ENCODE assay signal across 25 mouse cellular contexts in genomic region chr1:114641215-114641614, GRCm38 (mm10).
A peak's percentile ranks its signal among the peaks of the same experiment; 100 is the strongest.
DNase-seq lines count a peak whose midpoint lies in the region; ATAC-seq and TF ChIP-seq lines count a peak whose summit lies in the region.
"Had no signal": no experiment of that assay in that cellular context is flagged by ENCODE, and none has a peak within 500 bp of the region (broad histone marks: within the 10 kb centered on the region; RNA-seq: fewer than 3 reads in every experiment).

No protein-coding gene starts in this region.

- H3K4me1 ChIP-seq in forebrain, postnatal 0 days (ENCODE audit: insufficient read depth), result no peaks in the 10 kb centered on the region
- no peaks in the 10 kb centered on the region for H3K4me1 ChIP-seq in forebrain, embryonic 10.5 days
- H3K4me1 ChIP-seq in midbrain, postnatal 0 days (ENCODE audit: insufficient read depth, low read length), result no peaks in the 10 kb centered on the region
- H3K4me1 ChIP-seq in midbrain, embryonic 10.5 days, result no peaks in the 10 kb centered on the region
- H3K4me1 ChIP-seq in hindbrain, embryonic 12.5 days, result no peaks in the 10 kb centered on the region
- H3K4me1 ChIP-seq: embryonic facial prominence, embryonic 13.5 days; hindbrain, embryonic 15.5 days; limb, embryonic 12.5 days; neural tube, embryonic 15.5 days had no signal

- no peak for ATAC-seq in forebrain, postnatal 0 days
- no peak for ATAC-seq in midbrain, postnatal 0 days (ENCODE audit: low FRiP score)
- peak; percentile 56 for ATAC-seq in hindbrain, embryonic 12.5 days (ENCODE audit: low FRiP score)
- ATAC-seq: forebrain, embryonic 14.5 days; intestine, postnatal 0 days; liver, postnatal 0 days had no signal

- H3K4me2 ChIP-seq in forebrain, postnatal 0 days (ENCODE audit: low read depth), result no peak overlapping the region
- no peak overlapping the region for H3K4me2 ChIP-seq in midbrain, postnatal 0 days (ENCODE audit: low read depth, low read length, poor library complexity, severe bottlenecking)
- no peak overlapping the region for H3K4me2 ChIP-seq in hindbrain, embryonic 12.5 days (replicated peaks)
- H3K4me2 ChIP-seq: embryonic facial prominence, embryonic 13.5 days; heart, embryonic 11.5 days; hindbrain, embryonic 15.5 days; limb, embryonic 12.5 days; liver, embryonic 11.5 days; neural tube, embryonic 15.5 days had no signal

- no peak for TF ChIP-seq CTCF in forebrain, postnatal 0 days (IDR thresholded peaks at IDR 0.05; ENCODE audit: low read depth)
- no peak for TF ChIP-seq CTCF in midbrain, postnatal 0 days (IDR thresholded peaks at IDR 0.05)

- no peaks in the 10 kb centered on the region for H3K36me3 ChIP-seq in forebrain, postnatal 0 days (ENCODE audit: insufficient read depth)
- H3K36me3 ChIP-seq in forebrain, embryonic 10.5 days (replicated peaks), result no peaks in the 10 kb centered on the region
- H3K36me3 ChIP-seq in midbrain, postnatal 0 days (ENCODE audit: insufficient read depth, low read length), result no peaks in the 10 kb centered on the region
- H3K36me3 ChIP-seq in midbrain, embryonic 10.5 days, result no peaks in the 10 kb centered on the region
- H3K36me3 ChIP-seq in hindbrain, embryonic 12.5 days, result no peaks in the 10 kb centered on the region
- H3K36me3 ChIP-seq: embryonic facial prominence, embryonic 13.5 days; hindbrain, embryonic 15.5 days; limb, embryonic 12.5 days; neural tube, embryonic 15.5 days had no signal

- no peaks in the 10 kb centered on the region for H3K27me3 ChIP-seq in forebrain, postnatal 0 days (ENCODE audit: insufficient read depth, low read length)
- H3K27me3 ChIP-seq in forebrain, embryonic 10.5 days (ENCODE audit: poor library complexity, severe bottlenecking), result no peaks in the 10 kb centered on the region
- no peaks in the 10 kb centered on the region for H3K27me3 ChIP-seq in midbrain, postnatal 0 days (ENCODE audit: insufficient read depth, low read length)
- H3K27me3 ChIP-seq in midbrain, embryonic 10.5 days (ENCODE audit: low read depth, poor library complexity, severe bottlenecking), result no peaks in the 10 kb centered on the region
- H3K27me3 ChIP-seq in hindbrain, embryonic 12.5 days, result no peaks in the 10 kb centered on the region
- H3K27me3 ChIP-seq: embryonic facial prominence, embryonic 13.5 days; hindbrain, embryonic 15.5 days; limb, embryonic 12.5 days; neural tube, embryonic 15.5 days had no signal

- no peak overlapping the region for H3K4me3 ChIP-seq in forebrain, postnatal 0 days (ENCODE audit: low read depth, low read length)
- no peak overlapping the region for H3K4me3 ChIP-seq in forebrain, embryonic 10.5 days
- no peak overlapping the region for H3K4me3 ChIP-seq in midbrain, postnatal 0 days (ENCODE audit: low read depth, low read length)
- no peak overlapping the region for H3K4me3 ChIP-seq in midbrain, embryonic 10.5 days
- H3K4me3 ChIP-seq in hindbrain, embryonic 12.5 days, result no peak overlapping the region
- H3K4me3 ChIP-seq: embryonic facial prominence, embryonic 13.5 days; hindbrain, embryonic 15.5 days; layer of hippocampus, adult 2 months; limb, embryonic 12.5 days; neural tube, embryonic 15.5 days had no signal

- H3K27ac ChIP-seq in forebrain, postnatal 0 days (ENCODE audit: low read depth, low read length), result no peak overlapping the region
- no peak overlapping the region for H3K27ac ChIP-seq in forebrain, embryonic 10.5 days
- H3K27ac ChIP-seq in midbrain, postnatal 0 days (ENCODE audit: low read depth, low read length), result no peak overlapping the region
- H3K27ac ChIP-seq in midbrain, embryonic 10.5 days (replicated peaks), result no peak overlapping the region
- no peak overlapping the region for H3K27ac ChIP-seq in hindbrain, embryonic 12.5 days
- H3K27ac ChIP-seq: embryonic facial prominence, embryonic 13.5 days; hindbrain, embryonic 15.5 days; layer of hippocampus, adult 2 months; limb, embryonic 12.5 days; neural tube, embryonic 15.5 days had no signal

- DNase-seq in forebrain, postnatal 0 days, result peak; percentile 2
- DNase-seq in forebrain, embryonic 10.5 days (ENCODE audit: extremely low spot score, low spot score), result no peak
- peak; percentile 22 for DNase-seq in midbrain, postnatal 0 days (ENCODE audit: low spot score)
- no peak for DNase-seq in midbrain, embryonic 10.5 days (ENCODE audit: low spot score)
- DNase-seq in Muller cell, postnatal 12 days (ENCODE audit: inconsistent ontology term), result no peak
- DNase-seq in gastrocnemius, postnatal 4 days (ENCODE audit: low spot score in 2 of 2), result no peak
- DNase-seq: adrenal gland, postnatal 25 days; gastrocnemius, postnatal 10 days; heart, adult 11 months; kidney, postnatal 25 days; liver, postnatal 0 days; lung, postnatal 10 days; right cerebral cortex, adult 18-20 months; right cerebral cortex, postnatal 4 days; thymus, postnatal 14 days had no signal

- no peaks in the 10 kb centered on the region for H3K9me3 ChIP-seq in forebrain, postnatal 0 days (ENCODE audit: low read length)
- no peaks in the 10 kb centered on the region for H3K9me3 ChIP-seq in forebrain, embryonic 10.5 days
- H3K9me3 ChIP-seq in midbrain, postnatal 0 days (ENCODE audit: low read length), result no peaks in the 10 kb centered on the region
- no peaks in the 10 kb centered on the region for H3K9me3 ChIP-seq in midbrain, embryonic 10.5 days (replicated peaks)
- no peaks in the 10 kb centered on the region for H3K9me3 ChIP-seq in hindbrain, embryonic 12.5 days (replicated peaks)
- H3K9me3 ChIP-seq: embryonic facial prominence, embryonic 13.5 days; hindbrain, embryonic 15.5 days; limb, embryonic 12.5 days; neural tube, embryonic 15.5 days had no signal

- H3K9ac ChIP-seq in forebrain, postnatal 0 days, result no peak overlapping the region
- H3K9ac ChIP-seq in midbrain, postnatal 0 days (replicated peaks; ENCODE audit: low read length, poor library complexity, severe bottlenecking), result no peak overlapping the region
- H3K9ac ChIP-seq in hindbrain, embryonic 12.5 days, result no peak overlapping the region
- H3K9ac ChIP-seq: embryonic facial prominence, embryonic 13.5 days; hindbrain, embryonic 15.5 days; limb, embryonic 12.5 days; liver, postnatal 0 days; neural tube, embryonic 15.5 days had no signal

- WGBS in forebrain, postnatal 0 days, result 38% methylated on average over 1 of the region's 1 CpGs
- WGBS in forebrain, embryonic 10.5 days, result 78% methylated on average over 1 of the region's 1 CpGs
- WGBS in midbrain, postnatal 0 days, result 30% methylated on average over 1 of the region's 1 CpGs
- 73% methylated on average over 1 of the region's 1 CpGs for WGBS in midbrain, embryonic 10.5 days
- 33% methylated on average over 1 of the region's 1 CpGs for WGBS in hindbrain, embryonic 12.5 days

Comparison
In these comparisons a context has a peak if more than half of its experiments do, and no peak if none do; other contexts are left out.
1. DNase-seq: peak in forebrain, postnatal 0 days (single experiment) and midbrain, postnatal 0 days (single experiment); none in forebrain, embryonic 10.5 days (single experiment), midbrain, embryonic 10.5 days (single experiment), Muller cell, postnatal 12 days (single experiment) and gastrocnemius, postnatal 4 days (0 of 2).